Mouse (Mus musculus) kidney, postnatal 36 days (tissue): ENCODE results near the gene Mdh1b.
A peak's percentile ranks its signal among the peaks of the same experiment; 100 is the strongest.

Experiments used
- DNase-seq, 2 experiments: peaks; one replicate each; pipeline ENCODE4 v3.0.0; 2021 to 2022; ENCODE audit warnings: mixed read lengths in 2 of 2

The Mdh1b gene

DNA sequence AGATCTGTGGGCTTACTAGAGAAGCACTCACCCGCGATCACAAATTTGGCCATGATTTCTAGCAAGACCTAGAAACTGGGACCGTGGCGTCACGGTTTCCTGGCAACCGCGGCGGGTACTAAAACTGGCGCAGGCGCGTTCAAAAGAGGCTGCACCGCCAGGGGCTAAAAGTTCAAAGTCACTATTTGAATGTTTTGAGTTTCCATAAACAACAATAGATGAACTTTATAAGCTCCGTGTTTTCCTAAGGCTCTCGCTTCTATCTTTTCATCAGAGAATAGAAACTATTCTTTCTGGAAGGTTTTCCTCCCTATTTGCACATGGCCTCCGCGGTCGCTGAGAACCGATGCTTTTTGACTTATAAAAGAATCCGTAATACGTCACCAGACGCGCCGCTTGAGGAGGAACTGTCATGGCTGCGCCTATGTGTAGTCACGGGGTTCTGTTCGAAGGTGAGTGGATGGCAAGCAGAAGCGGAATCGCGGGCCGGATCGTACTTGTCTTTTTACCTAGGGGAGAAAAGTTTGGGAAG is at the start of gene Mdh1b, which contains the start of gene Fastkd2:
Gene Mdh1b, minus strand, starts transcription at position 79 of the 532 bp plus-strand sequence.
Gene Fastkd2, plus strand, starts transcription at position 375 of the 532 bp plus-strand sequence.
- peak; percentile 90 to 94 for DNase-seq

DNA sequence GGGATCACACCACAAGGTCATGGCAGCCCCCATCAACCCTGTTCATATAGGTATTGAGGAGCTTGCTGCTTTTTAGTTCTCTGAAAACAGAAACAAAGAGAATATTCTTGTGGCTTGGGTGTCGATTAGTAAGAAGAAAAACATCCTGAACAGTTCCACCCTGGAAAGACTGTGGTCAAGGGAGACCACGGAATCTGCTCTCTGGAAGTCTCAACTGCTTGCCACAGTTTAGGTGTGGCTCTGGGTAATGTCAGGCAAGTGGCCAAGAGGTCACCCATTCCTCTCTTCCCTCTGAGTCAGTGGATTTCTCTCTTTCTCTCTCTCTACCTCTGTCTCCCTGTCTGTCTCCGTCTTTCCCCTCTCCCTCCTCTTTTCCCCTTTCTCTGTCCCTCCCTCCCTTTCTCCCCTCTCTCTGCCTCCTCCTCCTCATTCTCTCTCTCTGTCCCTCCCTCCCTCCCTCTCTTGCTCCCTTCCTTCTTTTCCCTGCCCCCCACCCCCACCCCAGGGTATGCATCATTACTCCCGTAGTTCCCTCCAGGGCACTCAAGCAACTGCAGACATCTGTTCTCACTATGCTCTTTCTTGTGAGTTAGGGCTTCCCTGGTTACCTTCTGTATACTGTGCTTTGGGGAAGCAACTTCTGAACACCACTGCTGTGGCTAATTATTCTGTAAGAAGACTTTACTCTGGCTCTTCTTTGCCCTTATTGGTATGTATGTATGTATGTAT is 46.9 kb upstream of the Mdh1b start:
- DNase-seq: no peak

DNA sequence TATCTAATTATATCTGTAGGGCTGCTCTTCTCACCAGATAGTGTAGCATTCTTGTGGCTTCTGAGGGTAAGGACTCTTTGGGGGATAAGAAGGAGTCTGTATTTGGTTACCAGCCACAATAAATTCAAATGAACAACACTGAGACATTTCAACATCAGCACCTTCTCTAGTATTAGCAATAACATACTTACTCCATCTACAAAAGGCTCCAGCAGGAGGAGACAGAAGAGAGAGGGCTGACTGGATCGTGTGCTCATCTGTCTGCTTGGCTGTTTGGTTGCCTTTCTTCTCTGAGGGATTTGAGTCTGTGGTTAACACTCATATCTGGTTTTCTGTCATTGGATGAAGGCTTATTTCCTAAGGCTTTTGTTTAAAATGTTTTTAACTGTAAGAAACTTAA is 46.3 kb upstream of the Mdh1b start:
- DNase-seq: no peak

DNA sequence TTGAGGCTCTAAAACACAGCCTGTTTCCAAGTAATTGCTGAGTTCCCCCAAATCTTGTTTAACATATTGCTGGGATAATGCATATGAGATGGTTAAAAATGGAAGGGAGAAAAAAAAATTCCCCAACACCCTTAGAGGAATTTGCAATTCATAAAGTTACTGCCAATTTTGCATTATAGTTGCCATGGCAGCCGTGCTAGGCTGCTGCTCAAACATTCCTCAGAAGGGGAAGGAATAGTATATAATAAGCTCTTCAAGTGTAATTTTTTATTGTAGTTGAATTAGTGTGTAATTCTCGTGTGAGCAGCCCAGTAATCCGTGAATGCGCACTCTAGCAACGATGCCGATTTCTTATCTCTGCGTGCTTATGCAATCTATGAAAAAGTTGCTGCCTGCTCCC is 40.2 kb upstream of the Mdh1b start:
- DNase-seq: no peak

DNA sequence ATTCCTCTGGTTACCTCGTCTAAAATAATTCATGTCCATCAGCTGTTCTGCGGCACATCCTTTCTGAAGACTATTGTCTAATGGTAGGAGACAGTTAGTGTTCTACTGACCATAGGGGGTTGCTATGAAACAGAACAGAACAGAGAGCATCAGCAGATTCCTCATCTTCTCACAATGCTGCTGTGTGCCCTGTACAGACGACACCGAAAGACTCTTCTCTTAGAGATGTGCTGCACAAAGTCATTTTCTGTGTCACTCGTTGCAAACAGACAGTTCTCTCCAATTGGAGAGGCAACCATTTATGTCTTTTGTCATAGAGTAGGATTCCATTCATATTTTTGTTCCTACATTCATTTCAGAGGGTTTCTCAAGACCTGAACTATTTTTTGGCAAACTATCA is 39.0 kb upstream of the Mdh1b start, which contains the start of gene 4933402D24Rik:
Gene 4933402D24Rik, minus strand, starts transcription at position 101 of the 400 bp plus-strand sequence.
- no peak for DNase-seq

DNA sequence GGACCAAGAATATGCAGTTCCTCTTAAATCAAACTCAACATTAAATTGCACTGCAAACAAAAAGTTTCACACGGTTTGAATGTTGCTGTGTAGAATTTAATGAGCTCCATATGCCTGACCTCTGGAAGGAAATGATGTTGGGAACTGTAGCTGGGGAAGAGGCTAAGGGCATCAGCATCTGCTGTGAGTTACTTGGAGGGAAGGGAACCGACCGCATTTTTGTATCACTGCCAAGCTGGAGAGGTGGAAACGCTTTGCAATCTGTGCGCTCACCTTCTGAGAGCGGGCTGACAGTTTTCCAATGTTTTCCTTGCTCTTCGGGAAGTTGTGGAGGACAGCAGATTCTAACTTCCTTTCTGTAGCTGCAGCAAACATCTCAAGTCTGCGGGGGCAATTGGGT is 38.0 kb upstream of the Mdh1b start:
- peak in 1 of 2 experiments; percentile 2 for DNase-seq

DNA sequence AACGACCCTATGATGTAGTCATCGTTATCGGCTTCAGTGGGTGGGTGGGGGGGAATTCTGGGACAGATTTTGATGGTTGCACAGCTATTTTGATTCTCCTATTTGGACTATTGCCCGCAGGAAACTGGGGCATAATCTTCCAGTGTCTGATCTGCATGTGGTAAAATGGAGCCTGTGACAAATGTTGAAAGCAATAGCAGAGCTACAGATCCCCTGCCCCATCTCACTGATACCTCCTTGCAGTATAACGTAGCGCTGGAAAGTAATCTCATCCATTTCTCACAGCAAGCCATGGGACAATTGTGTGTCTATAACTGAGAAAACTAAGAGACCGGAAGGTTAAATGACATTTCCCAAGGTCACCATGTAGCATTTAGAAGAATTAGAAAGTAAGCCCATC is 34.3 kb upstream of the Mdh1b start:
- DNase-seq: no peak

DNA sequence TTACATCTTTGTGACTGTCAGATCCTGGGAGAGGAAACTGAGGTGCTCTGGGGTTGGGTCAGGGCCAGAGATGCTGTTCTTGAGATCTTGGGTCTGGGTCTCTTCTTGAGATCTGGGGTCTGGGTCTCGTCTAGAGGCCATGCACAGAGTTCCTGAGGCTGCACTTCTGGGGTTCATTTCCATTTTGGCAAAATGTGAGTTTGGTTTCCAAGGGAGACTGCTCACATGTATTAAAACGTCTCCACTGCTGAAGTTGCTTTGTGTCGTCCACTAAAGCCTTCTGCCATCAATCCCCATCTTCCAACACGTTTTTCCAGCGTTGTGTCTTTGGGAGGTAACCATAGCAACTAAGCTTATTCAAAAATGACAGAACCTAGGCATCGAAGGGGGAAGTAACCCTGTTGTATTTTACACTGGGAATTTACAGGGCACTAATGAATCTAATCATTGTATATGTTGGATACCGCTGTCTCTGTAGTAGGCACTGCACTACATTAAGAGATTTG is 33.8 kb upstream of the Mdh1b start:
- no peak for DNase-seq

DNA sequence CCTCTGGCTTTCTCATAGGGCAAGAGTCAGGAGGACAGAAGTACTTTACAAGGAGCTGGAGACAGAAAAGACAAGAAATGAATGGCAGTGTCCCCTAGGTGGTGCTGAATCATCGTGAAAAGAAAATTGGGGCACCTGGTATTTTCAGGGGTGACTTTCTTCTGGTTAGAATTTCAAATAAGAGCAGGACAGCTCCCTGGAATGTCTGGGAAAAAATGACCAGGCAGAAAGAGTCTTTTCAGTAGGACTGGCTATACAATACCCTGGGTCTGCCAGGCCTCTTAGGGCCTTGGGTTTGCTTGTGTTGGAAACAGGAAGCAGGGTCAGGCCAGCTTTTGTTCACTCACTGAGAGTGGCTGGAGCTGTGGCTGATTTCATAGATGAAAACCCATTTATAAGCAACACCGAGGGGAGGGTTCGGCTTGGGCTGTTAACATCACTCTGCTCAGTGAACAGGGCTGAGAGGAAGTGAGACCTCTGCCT is 33.1 kb upstream of the Mdh1b start:
- peak; percentile 19 to 30 for DNase-seq

DNA sequence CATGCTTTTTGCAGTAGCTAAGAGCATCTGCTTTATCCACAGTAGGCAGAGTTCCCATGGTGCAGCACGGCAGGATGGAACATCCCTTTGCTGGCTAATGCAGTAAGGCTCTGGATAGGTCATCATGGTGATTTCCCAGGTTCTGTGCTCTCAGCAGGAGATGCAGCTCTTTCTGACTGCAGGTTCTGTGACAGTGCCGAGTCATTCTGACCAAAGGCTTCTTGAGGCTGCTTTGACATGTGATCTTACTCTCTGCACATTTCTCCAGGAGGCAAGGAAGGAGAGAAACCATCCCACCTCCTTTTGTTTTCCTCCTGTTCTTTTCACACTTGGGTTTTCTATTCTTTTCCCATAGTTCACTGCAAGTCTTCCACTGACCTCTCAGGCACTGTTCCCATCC is 25.9 kb upstream of the Mdh1b start:
- DNase-seq: no peak

DNA sequence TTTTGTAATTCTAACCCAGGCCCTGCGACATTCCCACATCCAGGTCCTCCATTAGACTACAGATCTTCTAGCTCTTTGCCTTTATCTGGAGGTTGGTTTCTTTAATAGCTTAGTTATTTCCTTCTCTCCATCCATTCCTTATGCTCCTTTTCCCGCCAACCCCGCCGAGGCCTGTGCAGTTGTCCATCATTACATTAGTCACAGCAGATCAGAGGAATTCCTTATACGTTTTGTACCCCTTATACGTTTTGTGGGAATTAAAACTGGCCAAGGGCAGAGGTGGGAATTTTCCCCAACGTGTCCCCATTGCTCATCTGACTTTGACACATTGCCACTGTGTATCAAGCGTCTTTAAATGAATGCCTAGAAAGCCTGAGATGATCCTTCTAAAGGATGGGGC is 322 bp downstream of the Mdh1b start:
- peak in 1 of 2 experiments; percentile 4 for DNase-seq

DNA sequence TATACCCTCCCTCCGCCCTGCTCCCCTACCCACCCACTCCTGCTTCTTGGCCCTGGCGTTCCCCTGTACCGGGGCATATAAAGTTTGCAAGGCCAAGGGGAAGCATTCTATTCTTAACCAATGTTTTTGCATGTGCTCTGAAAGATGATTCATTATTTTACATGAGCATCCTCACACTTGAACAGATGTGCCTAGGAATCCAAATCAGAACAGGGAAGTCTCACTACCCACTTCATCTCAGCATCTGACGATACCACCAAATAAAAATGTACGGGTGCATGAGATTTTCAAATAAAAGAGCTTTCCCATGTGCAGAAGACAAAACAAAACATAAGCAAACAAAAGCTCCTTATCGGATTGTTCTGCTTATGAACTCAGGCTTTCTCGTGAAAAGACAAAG is 10.0 kb downstream of the Mdh1b start:
- no peak for DNase-seq

DNA sequence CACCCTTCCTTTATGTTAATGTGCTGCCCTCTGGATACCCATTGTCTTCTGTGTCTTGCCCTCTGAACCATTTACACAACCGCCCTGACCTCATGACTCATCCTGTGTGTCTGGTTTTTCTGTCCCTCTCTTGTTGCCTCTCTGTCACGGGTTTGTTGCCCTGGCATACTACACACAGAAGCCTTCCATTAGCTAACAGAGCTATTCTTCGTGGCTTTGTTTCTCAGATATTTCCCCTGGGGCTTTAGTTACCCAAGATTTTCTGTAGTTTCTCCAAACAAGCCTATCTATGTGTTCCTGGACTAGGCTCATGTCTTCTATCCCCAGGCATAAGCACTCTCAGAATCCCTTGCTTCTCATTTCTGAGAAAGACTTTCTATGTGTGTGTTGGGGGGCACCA is 21.2 kb downstream of the Mdh1b start:
- DNase-seq: no peak

DNA sequence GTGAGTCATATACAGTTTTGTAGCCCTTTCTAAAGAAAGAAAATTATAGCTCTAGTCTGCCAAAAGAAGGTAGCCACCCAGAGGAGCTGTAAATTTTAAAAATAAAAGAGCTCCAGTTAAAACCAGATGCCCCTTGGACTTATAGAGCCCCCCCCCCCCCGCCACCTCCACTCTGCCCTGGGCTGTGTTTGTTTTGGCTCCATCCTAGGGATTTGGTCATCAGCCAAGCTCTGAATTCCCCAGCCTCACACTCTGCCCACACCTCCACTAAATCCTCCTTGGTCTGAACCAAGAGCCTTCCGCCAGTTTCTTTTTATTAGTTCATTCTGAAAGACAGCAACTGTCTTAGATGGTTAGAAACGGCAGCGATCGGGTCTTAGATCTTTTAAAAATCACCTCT is 24.4 kb downstream of the Mdh1b start:
- peak; percentile 1 to 19 for DNase-seq

DNA sequence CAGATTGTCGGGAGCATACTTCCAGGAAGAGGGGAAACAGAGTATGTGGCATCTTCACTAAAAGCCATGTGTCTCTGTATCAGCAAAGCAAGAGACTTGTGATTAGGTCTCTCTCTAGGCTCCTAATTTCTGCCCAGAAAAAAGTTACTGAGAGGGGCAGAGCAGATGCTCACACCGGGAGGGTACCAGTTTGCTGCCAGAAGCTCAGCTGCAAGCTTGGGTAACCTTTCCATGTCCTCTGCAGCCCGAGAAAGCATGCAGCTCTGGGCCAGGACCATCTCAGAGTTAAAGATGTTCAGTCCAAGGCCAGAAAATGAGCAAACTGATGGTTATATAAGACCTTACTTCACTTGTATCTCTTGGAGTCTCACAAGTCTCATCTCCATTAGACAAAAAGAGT is 33.3 kb downstream of the Mdh1b start:
- no peak for DNase-seq

DNA sequence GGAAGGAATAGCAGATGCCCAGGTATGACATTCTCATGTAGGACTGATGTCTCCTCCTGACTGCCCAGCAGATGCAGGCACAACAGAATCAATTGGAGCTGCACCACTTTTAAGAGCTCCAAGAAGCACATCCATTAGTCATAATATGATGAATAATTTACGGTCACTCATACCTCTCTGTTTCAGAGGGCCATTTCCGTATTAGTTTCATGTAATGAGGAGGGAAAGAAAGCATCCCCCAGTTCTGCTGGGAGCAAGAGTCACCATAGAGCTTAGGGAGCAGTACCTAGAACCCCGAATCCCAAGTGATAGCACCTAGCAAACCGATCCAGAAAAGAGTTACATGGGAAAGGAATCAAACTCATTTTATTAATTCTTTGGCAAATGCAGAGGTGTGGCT is 43.3 kb downstream of the Mdh1b start, which contains the start of gene Dytn:
Gene Dytn, minus strand, starts transcription at position 101 of the 400 bp plus-strand sequence.
- no peak for DNase-seq

DNA sequence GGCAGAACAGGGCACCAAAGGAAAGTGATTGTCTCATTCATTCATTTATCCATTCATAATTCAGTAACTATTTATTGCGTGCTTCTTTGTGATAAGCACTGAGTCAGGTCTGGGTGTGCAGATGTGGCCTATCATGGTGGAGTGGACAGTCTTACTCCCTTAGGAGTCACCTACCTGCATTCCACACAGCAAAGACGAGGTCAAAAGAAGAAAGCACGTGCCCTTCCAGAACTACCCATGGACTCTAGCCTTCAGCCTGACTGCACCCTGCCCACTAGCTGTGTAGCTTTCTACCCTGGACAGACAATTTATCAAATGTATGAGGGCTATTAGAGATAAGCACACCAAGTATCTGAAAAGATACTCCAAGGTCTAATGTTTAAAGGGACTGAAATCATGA is 54.1 kb downstream of the Mdh1b start:
- no peak for DNase-seq

DNA sequence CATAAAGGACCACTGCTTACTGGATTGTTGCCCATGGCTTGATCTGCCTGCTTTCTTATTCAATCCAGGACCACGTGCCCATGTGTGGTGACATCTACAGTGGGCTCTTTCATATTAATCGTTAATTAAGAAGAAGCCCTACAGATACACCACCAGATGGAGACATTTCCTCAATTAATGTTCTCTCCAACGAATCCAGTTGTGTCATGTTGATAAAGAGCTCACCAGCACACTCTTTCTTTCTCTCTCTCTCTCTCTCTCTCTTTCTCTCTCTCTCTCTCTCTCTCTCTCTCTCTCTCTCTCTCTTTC is 61.3 kb downstream of the Mdh1b start:
- DNase-seq: peak in 1 of 2 experiments; percentile 44

DNA sequence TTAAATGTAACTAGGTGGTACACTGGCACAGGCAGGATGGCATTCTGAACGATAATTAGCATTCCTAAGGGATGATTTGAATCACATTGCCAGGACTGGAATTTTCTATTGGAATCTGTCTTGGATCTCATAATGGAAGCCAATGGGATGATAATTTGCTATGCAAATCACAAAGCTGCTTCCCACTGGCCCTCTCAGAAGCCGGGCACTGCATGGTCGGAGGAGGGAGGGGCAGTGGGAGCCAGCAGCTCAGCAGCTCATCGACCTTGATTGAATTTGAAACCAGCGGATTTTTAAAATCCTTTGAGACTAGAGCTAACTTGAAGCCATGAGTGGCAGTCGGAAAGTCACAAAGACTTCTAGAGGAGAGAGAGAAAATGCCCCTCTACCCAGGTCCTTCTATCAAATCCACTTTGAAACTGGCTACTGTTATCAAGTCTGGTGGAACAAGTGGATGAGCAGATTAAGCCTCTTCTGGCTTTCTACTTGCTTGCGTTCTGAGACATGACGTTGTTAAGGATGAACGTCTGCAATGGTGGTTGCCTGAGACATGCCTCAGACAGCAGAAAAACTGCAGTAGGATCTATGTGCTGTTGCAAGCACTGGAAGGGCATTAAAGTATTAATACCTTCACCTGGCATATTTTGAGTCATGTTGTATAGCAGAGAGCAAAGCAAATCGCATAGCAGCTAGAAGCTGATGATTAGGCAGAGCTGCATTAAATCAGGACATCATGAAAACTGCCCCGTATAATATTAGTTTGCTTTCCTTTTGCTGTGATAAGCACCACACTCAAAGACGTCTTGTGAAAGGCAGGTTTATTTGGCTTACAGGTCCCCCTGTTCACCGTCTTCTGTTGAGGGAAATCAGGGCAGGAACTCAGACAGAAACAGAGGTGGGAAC is 61.9 kb downstream of the Mdh1b start:
- no peak for DNase-seq

DNA sequence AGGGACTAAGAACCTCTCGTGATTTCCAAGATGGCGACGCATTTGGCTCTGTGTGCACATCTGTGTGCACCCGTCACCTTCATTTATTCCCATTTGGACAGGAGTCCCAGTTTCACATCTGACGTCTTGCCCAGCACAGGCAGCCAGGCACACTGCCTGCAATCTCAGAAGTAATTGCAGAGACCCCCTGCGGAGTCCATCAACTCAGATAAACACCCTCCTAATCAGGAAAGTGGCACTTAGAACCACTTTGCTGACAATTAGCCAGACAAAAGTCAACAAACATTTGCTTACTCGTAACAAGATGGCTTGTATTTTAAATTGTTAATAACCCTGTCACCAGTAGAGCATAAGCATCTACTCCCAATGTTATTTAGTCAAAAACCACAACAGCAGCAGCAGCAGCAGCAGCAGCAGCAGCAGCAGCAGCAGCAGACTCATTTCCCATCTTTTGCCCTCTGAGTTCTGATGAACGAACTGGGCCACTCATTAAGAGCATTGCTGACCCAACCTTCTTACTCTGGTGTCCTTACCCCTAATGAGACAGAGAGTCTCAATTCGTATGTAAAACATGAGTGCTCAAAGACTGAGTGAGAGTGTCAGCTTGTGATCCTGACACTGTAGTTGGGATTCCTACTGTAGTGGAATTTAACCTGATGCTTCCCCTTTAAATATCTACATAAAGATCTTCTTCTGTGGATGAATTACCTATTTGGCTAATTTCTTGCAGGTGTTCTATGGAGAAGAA is 62.7 kb downstream of the Mdh1b start:
- DNase-seq: no peak

DNA sequence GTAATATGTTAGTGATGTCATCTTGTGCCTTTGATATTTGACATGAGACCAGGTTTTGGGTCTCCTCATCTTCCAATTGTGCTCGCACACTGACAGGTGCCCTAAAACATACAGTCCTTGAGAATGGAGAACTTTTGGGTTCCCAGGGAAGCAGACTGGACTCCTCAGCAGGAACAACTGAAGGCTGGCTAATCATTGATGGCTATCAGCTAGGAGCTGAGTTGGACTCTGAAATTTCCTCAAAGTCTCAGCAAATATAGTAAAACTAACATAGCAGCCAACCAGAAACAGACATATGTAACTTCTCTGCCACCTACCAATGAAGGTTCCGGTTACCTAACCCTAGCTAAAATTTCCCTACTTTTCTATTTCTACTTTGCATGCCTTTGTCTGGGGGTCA is 64.0 kb downstream of the Mdh1b start:
- peak; percentile 4 to 6 for DNase-seq

DNA sequence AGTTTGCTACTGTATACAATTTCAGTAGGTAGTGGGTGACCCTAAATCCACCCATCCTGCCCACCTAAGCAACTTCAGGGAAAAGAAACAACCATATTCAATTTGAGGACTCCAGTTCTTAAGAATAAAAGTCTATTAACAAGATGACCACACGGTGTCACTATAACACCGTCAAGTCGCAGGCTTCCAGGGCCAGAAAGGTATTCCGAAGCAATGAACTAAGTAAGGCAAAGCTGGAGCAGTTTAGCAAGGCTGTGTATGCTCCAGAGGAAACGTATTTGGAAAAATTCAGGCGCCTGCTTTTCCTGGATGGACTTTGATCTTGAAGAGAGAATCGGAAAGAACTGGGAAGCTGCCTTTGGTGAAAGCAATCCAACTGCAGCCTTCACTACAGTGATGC is 70.5 kb downstream of the Mdh1b start:
- peak; percentile 30 to 47 for DNase-seq

DNA sequence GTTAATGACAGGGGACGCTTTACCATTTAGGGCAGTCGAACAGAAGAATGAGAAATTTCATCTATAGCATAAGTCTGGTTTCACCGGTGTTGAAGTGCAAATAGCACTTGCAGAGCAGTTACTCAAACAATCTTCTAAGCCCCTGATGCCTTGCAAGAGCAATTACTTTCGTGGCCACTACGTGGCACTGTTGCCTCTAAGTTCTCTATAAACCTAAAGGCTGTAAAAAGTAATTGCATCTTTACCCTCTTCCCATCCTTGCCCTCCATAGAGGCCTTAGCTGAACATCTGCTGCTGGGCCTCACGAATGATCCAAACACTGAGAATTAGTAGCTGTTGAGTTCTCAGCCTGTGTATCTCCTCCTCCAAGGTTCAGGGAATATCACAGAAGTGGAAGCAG is 72.1 kb downstream of the Mdh1b start:
- peak; percentile 45 to 83 for DNase-seq
